Mouse (Mus musculus) C2C12 (cell line): ENCODE results near the gene Clasrp.

Source experiments
- CTCF ChIP-seq: IDR thresholded peaks from one replicate; pipeline ENCODE4 v1.5.1; 2011; ENCODE audit not compliant: control insufficient read depth, insufficient read depth, insufficient read length
- MAX ChIP-seq: IDR thresholded peaks from one replicate; pipeline ENCODE4 v1.6.1; 2011; ENCODE audit warnings: mild to moderate bottlenecking, control low read depth
- MYOD1 ChIP-seq: IDR thresholded peaks from one replicate; pipeline ENCODE4 v1.6.1; 2011; ENCODE audit warnings: low read depth; ENCODE audit not compliant: control insufficient read depth, insufficient read length
- USF1 ChIP-seq: IDR thresholded peaks from one replicate; pipeline ENCODE4 v1.6.1; 2011; ENCODE audit warnings: low read depth, mild to moderate bottlenecking, control low read depth, moderate library complexity

GRCm38 (mm10) chr7:19615036-19615577 is 10.8 kb upstream of the Clasrp start:
- TF ChIP-seq CTCF: no peak
- TF ChIP-seq USF1: no peak
- no peak for TF ChIP-seq MYOD1
- TF ChIP-seq MAX: no peak
